Mouse (Mus musculus) hindbrain, embryonic 13.5 days (tissue): ENCODE data around the gene Gm5891. TPM values are rescaled to one million over a fixed set of nuclear protein-coding genes. Genes with fewer than 3 reads are reported as not detected.
"Not testable (repeated sequence)": the region's sequence is repeated elsewhere in the genome, so short reads cannot be mapped to it uniquely, and the experiment has no call there.

ENCODE experiments used
- ATAC-seq: fragments of 200-750 bp; cut with Nextera tagmentation; 2 replicates; pipeline ENCODE4 v1.8.0; 2017; ENCODE audit warnings: moderate TSS enrichment; ENCODE audit not compliant: low FRiP score
- H3K27ac ChIP-seq: fragments of 300-500 bp; sonication (generic); 2 replicates; pipeline ENCODE4 v1.5.1; 2015; ENCODE audit warnings: inconsistent platforms, mild to moderate bottlenecking, moderate library complexity
- H3K27me3 ChIP-seq: fragments of 300-500 bp; sonication (generic); 2 replicates; pipeline ENCODE4 v1.6.1; 2015; ENCODE audit warnings: mild to moderate bottlenecking, inconsistent platforms
- H3K36me3 ChIP-seq: fragments of 300-500 bp; sonication (generic); 2 replicates; pipeline ENCODE4 v1.6.1; 2015; ENCODE audit warnings: mild to moderate bottlenecking, inconsistent platforms
- H3K4me1 ChIP-seq: fragments of 300-500 bp; sonication (generic); replicated peaks from 2 replicates; pipeline ENCODE4 v1.6.1; 2015; ENCODE audit warnings: inconsistent platforms
- H3K4me2 ChIP-seq: fragments of 300-500 bp; sonication (generic); 2 replicates; pipeline ENCODE4 v1.6.1; 2015; ENCODE audit warnings: inconsistent platforms, mild to moderate bottlenecking, moderate library complexity
- H3K4me3 ChIP-seq: fragments of 300-500 bp; sonication (generic); 2 replicates; pipeline ENCODE4 v1.5.1; 2015; ENCODE audit warnings: mild to moderate bottlenecking, inconsistent platforms
- H3K9ac ChIP-seq: fragments of 300-500 bp; sonication (generic); 2 replicates; pipeline ENCODE4 v1.6.1; 2015; ENCODE audit warnings: mild to moderate bottlenecking, inconsistent platforms
- H3K9me3 ChIP-seq: fragments of 300-500 bp; sonication (generic); 2 replicates; pipeline ENCODE4 v1.6.1; 2016; ENCODE audit warnings: inconsistent platforms
- WGBS: fragments of 180-500 bp; shearing (Covaris S2); methylation state at CpG from one replicate; pipeline ENCODE4 v1.1.7; 2015; 5-methylcytosine and 5-hydroxymethylcytosine counted together
- polyA plus RNA-seq: library from polyadenylated mRNA; unstranded; fragments of >200 nt; fragmentation: Nextera tagmentation; extraction: Ambion mirVana; gene quantifications from 2 replicates; pipeline ENCODE4 v1.2.1, GENCODE M21; 2015

The Gm5891 gene
- polyA plus RNA-seq = not detected in 2 replicates

- H3K4me2 ChIP-seq, ATAC-seq, H3K27me3 ChIP-seq, H3K9ac ChIP-seq, H3K36me3 ChIP-seq, H3K4me1 ChIP-seq, H3K9me3 ChIP-seq, H3K4me3 ChIP-seq, H3K27ac ChIP-seq: not testable (repeated sequence)
- WGBS = no CpG with 5 or more reads among the region's 1 CpGs
Measured at GRCm38 (mm10) chr7:21921191-21921590, at the start of gene Gm5891. TSS of gene Gm5891 (minus strand) at chr7:21921291.

Other genes with a start within 250 kb of the Gm5891 start
- not detected in 2 replicates for gene Gm4175, start 159.8 kb downstream of the Gm5891 start, polyA plus RNA-seq
- gene Gm4177, start 124.6 kb downstream of the Gm5891 start, polyA plus RNA-seq = not detected in 2 replicates
- not detected in 2 replicates for gene Vmn1r135, start 88.9 kb downstream of the Gm5891 start, polyA plus RNA-seq
- gene Gm5725, start 77.0 kb downstream of the Gm5891 start, polyA plus RNA-seq = not detected in 2 replicates
- gene Vmn1r137, start 73.3 kb upstream of the Gm5891 start, polyA plus RNA-seq = not detected in 2 replicates
- not detected in 2 replicates for gene Vmn1r138, start 107.6 kb upstream of the Gm5891 start, polyA plus RNA-seq
- gene Gm6176, start 135.0 kb upstream of the Gm5891 start, polyA plus RNA-seq = not detected in 2 replicates
- gene Vmn1r139, start 147.8 kb upstream of the Gm5891 start, polyA plus RNA-seq = not detected in 2 replicates
- not detected in 2 replicates for gene Gm16451, start 197.0 kb upstream of the Gm5891 start, polyA plus RNA-seq
- gene Gm10666, start 213.4 kb upstream of the Gm5891 start, polyA plus RNA-seq = not detected in 2 replicates
- gene Vmn1r142, start 242.7 kb upstream of the Gm5891 start, polyA plus RNA-seq = not detected in 2 replicates